Mouse (Mus musculus): ENCODE data around the gene Mettl27.

DNA sequence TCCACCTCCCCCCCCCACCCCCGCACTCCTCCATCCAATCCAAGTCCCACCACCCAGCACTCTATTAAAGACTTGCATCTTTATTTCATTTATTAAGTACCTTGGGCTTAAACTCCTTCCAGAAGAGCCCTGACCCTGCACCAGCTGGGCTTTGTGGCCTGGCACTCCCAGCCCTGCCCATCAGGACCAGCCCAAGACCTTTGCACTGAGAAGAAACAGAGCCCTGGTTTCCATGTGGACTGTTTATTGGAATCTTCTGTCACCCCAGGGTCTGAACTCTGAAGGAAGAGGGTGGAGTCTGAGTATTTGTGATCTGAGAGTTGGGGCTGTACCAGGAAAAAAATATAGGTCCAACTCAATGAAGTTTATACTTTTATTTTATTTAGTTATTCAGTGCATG, 50.9 kb downstream of the Mettl27 start:
- no peak for TF ChIP-seq CTCF (conservative IDR thresholded peaks at IDR 0.05; ENCODE audit: low read length)
- no peak for TF ChIP-seq NANOG (IDR thresholded peaks at IDR 0.05; ENCODE audit: borderline replicate concordance, low read length)
- TF ChIP-seq POU5F1 (IDR thresholded peaks at IDR 0.05; ENCODE audit: borderline replicate concordance, low read length): no peak
